Comparison of ENCODE assay signal across 7 mouse cellular contexts in the genomic region with DNA sequence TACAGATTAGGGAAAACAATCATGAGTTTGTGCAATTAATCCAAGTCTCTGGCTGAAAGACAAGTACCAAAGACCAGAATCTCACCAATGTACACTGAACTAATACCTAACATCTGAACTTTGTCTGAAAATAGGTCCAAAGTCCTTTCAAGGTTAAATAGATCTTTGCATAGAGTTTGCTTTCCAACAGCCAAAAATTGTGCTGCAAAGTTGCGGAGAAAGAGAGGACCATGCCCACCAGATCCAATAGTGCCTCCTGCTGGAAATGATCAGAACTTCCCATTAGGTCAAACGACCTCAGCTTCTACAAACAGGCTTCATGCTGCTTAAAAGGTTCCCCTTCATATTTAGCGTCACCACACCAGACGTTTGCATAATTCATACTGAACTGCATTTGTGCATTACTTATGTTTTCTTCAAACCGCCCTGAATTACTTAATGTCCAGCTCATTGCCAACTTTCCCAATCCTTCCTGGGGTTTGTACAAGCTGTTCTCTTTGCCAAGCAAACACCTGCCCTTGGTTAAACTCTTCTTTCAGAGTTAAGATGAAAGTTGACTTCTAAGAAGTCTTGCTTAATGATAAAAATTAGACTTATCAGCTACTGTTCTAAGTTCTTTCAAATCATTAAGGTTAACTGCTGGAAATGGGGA. TPM values are rescaled to one million over a fixed set of nuclear protein-coding genes. Genes with fewer than 3 reads are reported as not detected.
DNase-seq lines count a peak whose midpoint lies in the region; ATAC-seq and TF ChIP-seq lines count a peak whose summit lies in the region.

No protein-coding gene starts in this region.

- no peak for TF ChIP-seq EP300 in MEL (IDR thresholded peaks at IDR 0.05; ENCODE audit: low read depth in 1 of 2, low read length in 2 of 2)

- H3K4me3 ChIP-seq in intestine, postnatal 0 days (ENCODE audit: low read depth, low read length): no peak overlapping the region
- H3K4me3 ChIP-seq in intestine, embryonic 15.5 days (replicated peaks): no peak overlapping the region
- H3K4me3 ChIP-seq in MEL (ENCODE audit: control insufficient read depth in 1 of 2, insufficient read depth in 1 of 2, low read depth in 2 of 2, low read length in 2 of 2): no peak overlapping the region
- no peak overlapping the region for H3K4me3 ChIP-seq in midbrain, postnatal 0 days (ENCODE audit: low read depth, low read length)

- no peaks in the 10 kb centered on the region for H3K9me3 ChIP-seq in intestine, postnatal 0 days (ENCODE audit: control insufficient read depth)
- no peaks in the 10 kb centered on the region for H3K9me3 ChIP-seq in intestine, embryonic 15.5 days
- no peaks in the 10 kb centered on the region for H3K9me3 ChIP-seq in MEL (replicated peaks; ENCODE audit: insufficient read depth, low read length)
- H3K9me3 ChIP-seq in midbrain, postnatal 0 days (ENCODE audit: low read length): no peaks in the 10 kb centered on the region

- H3K9ac ChIP-seq in intestine, postnatal 0 days (ENCODE audit: low read depth, low read length): no peak overlapping the region
- no peak overlapping the region for H3K9ac ChIP-seq in intestine, embryonic 15.5 days
- no peak overlapping the region for H3K9ac ChIP-seq in MEL (ENCODE audit: control insufficient read depth, low read depth, low read length, poor library complexity, severe bottlenecking)
- H3K9ac ChIP-seq in midbrain, postnatal 0 days (replicated peaks; ENCODE audit: low read length, poor library complexity, severe bottlenecking): no peak overlapping the region

- no peak for ATAC-seq in intestine, postnatal 0 days
- ATAC-seq in intestine, embryonic 15.5 days: no peak
- ATAC-seq in midbrain, postnatal 0 days (ENCODE audit: low FRiP score): no peak

- peak; percentile 57 for DNase-seq in CD4-positive helper T cell, adult 2 months (ENCODE audit: low read depth, low spot score)
- DNase-seq in MEL (ENCODE audit: low read depth, low spot score): peak; percentile 63
- DNase-seq in heart, postnatal 4 days: peak; percentile 37
- peak; percentile 63 for DNase-seq in midbrain, postnatal 0 days (ENCODE audit: low spot score)
- DNase-seq in ovary, postnatal 36 days (ENCODE audit: low spot score): no peak

- TF ChIP-seq RAD21 in MEL (IDR thresholded peaks at IDR 0.05; ENCODE audit: low read depth, low read length): peak; percentile 49

- H3K27ac ChIP-seq in intestine, postnatal 0 days (ENCODE audit: low read depth, low read length): no peak overlapping the region
- H3K27ac ChIP-seq in intestine, embryonic 15.5 days: no peak overlapping the region
- H3K27ac ChIP-seq in MEL (ENCODE audit: control insufficient read depth, low read depth, low read length): no peak overlapping the region
- H3K27ac ChIP-seq in midbrain, postnatal 0 days (ENCODE audit: low read depth, low read length): no peak overlapping the region

- WGBS in intestine, postnatal 0 days: 57% methylated on average over 5 of the region's 5 CpGs
- WGBS in intestine, embryonic 15.5 days: 58% methylated on average over 5 of the region's 5 CpGs
- 49% methylated on average over 5 of the region's 5 CpGs for WGBS in midbrain, postnatal 0 days

- no peaks in the 10 kb centered on the region for H3K4me1 ChIP-seq in intestine, postnatal 0 days (replicated peaks; ENCODE audit: control insufficient read depth, insufficient read depth, low read length)
- H3K4me1 ChIP-seq in intestine, embryonic 15.5 days (replicated peaks): 0 out of 2 replicates have a peak, but pooled peaks cover 3% of the 10 kb centered on the region
- peaks cover 0 to 8% of the 10 kb centered on the region in 2 experiments; a peak in 2 of 4 replicates for H3K4me1 ChIP-seq in MEL (ENCODE audit: control insufficient read depth in 1 of 2, insufficient read depth in 2 of 2, low read length in 2 of 2)
- peaks cover 5% of the 10 kb centered on the region; the same call in 1 of the 2 replicates for H3K4me1 ChIP-seq in midbrain, postnatal 0 days (ENCODE audit: insufficient read depth, low read length)

- no peaks in the 10 kb centered on the region for H3K36me3 ChIP-seq in intestine, postnatal 0 days (ENCODE audit: control insufficient read depth, insufficient read depth)
- no peaks in the 10 kb centered on the region for H3K36me3 ChIP-seq in intestine, embryonic 15.5 days
- peaks cover 0 to 11% of the 10 kb centered on the region in 2 experiments; a peak in 2 of 4 replicates for H3K36me3 ChIP-seq in MEL (ENCODE audit: control insufficient read depth in 1 of 2, insufficient read depth in 2 of 2, low read length in 2 of 2)
- no peaks in the 10 kb centered on the region for H3K36me3 ChIP-seq in midbrain, postnatal 0 days (ENCODE audit: insufficient read depth, low read length)

- H3K4me2 ChIP-seq in intestine, postnatal 0 days (replicated peaks; ENCODE audit: low read depth): no peak overlapping the region
- no peak overlapping the region for H3K4me2 ChIP-seq in intestine, embryonic 15.5 days (replicated peaks)
- no peak overlapping the region for H3K4me2 ChIP-seq in midbrain, postnatal 0 days (ENCODE audit: low read depth, low read length, poor library complexity, severe bottlenecking)

- H3K27me3 ChIP-seq in intestine, postnatal 0 days (replicated peaks; ENCODE audit: control insufficient read depth, insufficient read depth, low read length): no peaks in the 10 kb centered on the region
- H3K27me3 ChIP-seq in intestine, embryonic 15.5 days (replicated peaks): no peaks in the 10 kb centered on the region
- H3K27me3 ChIP-seq in MEL (ENCODE audit: control insufficient read depth in 1 of 2, insufficient read depth in 2 of 2, low read length in 2 of 2): no peaks in the 10 kb centered on the region
- no peaks in the 10 kb centered on the region for H3K27me3 ChIP-seq in midbrain, postnatal 0 days (ENCODE audit: insufficient read depth, low read length)

- no peaks in the 10 kb centered on the region for H3K79me2 ChIP-seq in MEL (ENCODE audit: control insufficient read depth, insufficient read depth, low read length, poor library complexity)

- TF ChIP-seq POLR2A in MEL (IDR thresholded peaks at IDR 0.05; ENCODE audit: control insufficient read depth in 1 of 2, insufficient read depth in 1 of 2, low read depth in 1 of 2, low read length in 2 of 2, poor library complexity in 1 of 2): no peak

- peak; percentile 79 for TF ChIP-seq CTCF in intestine, postnatal 0 days (IDR thresholded peaks at IDR 0.05; ENCODE audit: low read depth)
- TF ChIP-seq CTCF in MEL (IDR thresholded peaks at IDR 0.05 in 2 of 3, conservative IDR thresholded peaks at IDR 0.05 in 1 of 3; ENCODE audit: control insufficient read depth in 1 of 3, insufficient read depth in 1 of 3, low read depth in 2 of 3, low read length in 3 of 3, poor library complexity in 1 of 3, severe bottlenecking in 1 of 3): peak; percentile 32 to 59 (median 56); a peak in 5 of 6 replicates
- peak; percentile 78 for TF ChIP-seq CTCF in midbrain, postnatal 0 days (IDR thresholded peaks at IDR 0.05)

TF ChIP-seq in MEL, 35 proteins besides CTCF, POLR2A, EP300 and RAD21:
- TF ChIP-seq ZNF384 (IDR thresholded peaks at IDR 0.05; ENCODE audit: low read depth, low read length) (no peak), MYB (IDR thresholded peaks at IDR 0.05; ENCODE audit: low read depth, low read length) (no peak), SMC3 (IDR thresholded peaks at IDR 0.05; ENCODE audit: low read depth, low read length) (peak; percentile 37; the same call in 1 of the 2 replicates)

RNA-seq across cellular contexts. Expression of gene Cntrl, which starts 1.2 kb away (rescaled TPM):
- 9.8 and 11.3 TPM in 2 replicates for polyA plus RNA-seq in intestine, postnatal 0 days (2015; fragmentation: Nextera tagmentation; extraction: Ambion mirVana)
- polyA plus RNA-seq in intestine, embryonic 15.5 days (2015; fragmentation: Nextera tagmentation; extraction: Ambion mirVana): 20.0 and 21.3 TPM in 2 replicates
- 16.5 and 17.0 TPM in 2 replicates for total RNA-seq in MEL (2012; rRNA removed)
- 10 to 100 TPM in 1 of 2 experiments, not detected in 1; 24.0 TPM for polyA plus RNA-seq in MEL (2012; ENCODE audit: insufficient read depth in 1 of 2, insufficient read length in 2 of 2, low read depth in 1 of 2, low replicate concordance in 2 of 2, missing spikeins in 1 of 2)
- total RNA-seq in heart, postnatal 4 days (2021): 10 to 100 TPM; 14.5 to 14.8 TPM
- 7.0 and 11.8 TPM in 2 replicates for total RNA-seq in midbrain, postnatal 0 days (2014; rRNA removed)
- 6.1 and 8.2 TPM in 2 replicates for polyA plus RNA-seq in midbrain, postnatal 0 days (2015; fragmentation: Nextera tagmentation; extraction: Ambion mirVana)

RNA-seq across cellular contexts. Expression of gene AI182371, which starts 6.8 kb away (rescaled TPM):
- polyA plus RNA-seq in intestine, postnatal 0 days (2015; fragmentation: Nextera tagmentation; extraction: Ambion mirVana): 0.20 and 0.31 TPM in 2 replicates
- polyA plus RNA-seq in intestine, embryonic 15.5 days (2015; fragmentation: Nextera tagmentation; extraction: Ambion mirVana): 0.64 and 0.70 TPM in 2 replicates
- 0.12 TPM in 1 of 2 replicates, not detected in the other for total RNA-seq in MEL (2012; rRNA removed)
- under 1 TPM in 1 of 2 experiments, not detected in 1; 0.40 TPM for polyA plus RNA-seq in MEL (2012; ENCODE audit: insufficient read depth in 1 of 2, insufficient read length in 2 of 2, low read depth in 1 of 2, low replicate concordance in 2 of 2, missing spikeins in 1 of 2)
- under 1 TPM; 0.16 to 0.21 TPM for total RNA-seq in heart, postnatal 4 days (2021)
- total RNA-seq in midbrain, postnatal 0 days (2014; rRNA removed): 0.93 and 1.2 TPM in 2 replicates
- 0.19 TPM in 1 of 2 replicates, not detected in the other for polyA plus RNA-seq in midbrain, postnatal 0 days (2015; fragmentation: Nextera tagmentation; extraction: Ambion mirVana)

RNA-seq across cellular contexts. Expression of gene Hc, which starts 46.9 kb away (rescaled TPM):
- polyA plus RNA-seq in intestine, postnatal 0 days (2015; fragmentation: Nextera tagmentation; extraction: Ambion mirVana): 0.14 and 0.20 TPM in 2 replicates
- polyA plus RNA-seq in intestine, embryonic 15.5 days (2015; fragmentation: Nextera tagmentation; extraction: Ambion mirVana): 0.36 and 0.77 TPM in 2 replicates
- total RNA-seq in MEL (2012; rRNA removed): not detected in 2 replicates
- polyA plus RNA-seq in MEL (2012; ENCODE audit: insufficient read depth in 1 of 2, insufficient read length in 2 of 2, low read depth in 1 of 2, low replicate concordance in 2 of 2, missing spikeins in 1 of 2): not detected
- under 1 TPM in 1 of 2 experiments, not detected in 1; 0.07 TPM for total RNA-seq in heart, postnatal 4 days (2021)
- total RNA-seq in midbrain, postnatal 0 days (2014; rRNA removed): 0.76 TPM in 1 of 2 replicates, not detected in the other
- 0.31 and 0.66 TPM in 2 replicates for polyA plus RNA-seq in midbrain, postnatal 0 days (2015; fragmentation: Nextera tagmentation; extraction: Ambion mirVana)
